Mouse (Mus musculus) layer of hippocampus, adult 9-10 months (tissue): ENCODE measurements around the gene Cenpe.
A peak's percentile ranks its signal among the peaks of the same experiment; 100 is the strongest.

Experiments
- DNase-seq: peaks from one replicate; pipeline ENCODE4 v3.0.0; 2022; ENCODE audit warnings: low spot score

Cenpe gene

DNA sequence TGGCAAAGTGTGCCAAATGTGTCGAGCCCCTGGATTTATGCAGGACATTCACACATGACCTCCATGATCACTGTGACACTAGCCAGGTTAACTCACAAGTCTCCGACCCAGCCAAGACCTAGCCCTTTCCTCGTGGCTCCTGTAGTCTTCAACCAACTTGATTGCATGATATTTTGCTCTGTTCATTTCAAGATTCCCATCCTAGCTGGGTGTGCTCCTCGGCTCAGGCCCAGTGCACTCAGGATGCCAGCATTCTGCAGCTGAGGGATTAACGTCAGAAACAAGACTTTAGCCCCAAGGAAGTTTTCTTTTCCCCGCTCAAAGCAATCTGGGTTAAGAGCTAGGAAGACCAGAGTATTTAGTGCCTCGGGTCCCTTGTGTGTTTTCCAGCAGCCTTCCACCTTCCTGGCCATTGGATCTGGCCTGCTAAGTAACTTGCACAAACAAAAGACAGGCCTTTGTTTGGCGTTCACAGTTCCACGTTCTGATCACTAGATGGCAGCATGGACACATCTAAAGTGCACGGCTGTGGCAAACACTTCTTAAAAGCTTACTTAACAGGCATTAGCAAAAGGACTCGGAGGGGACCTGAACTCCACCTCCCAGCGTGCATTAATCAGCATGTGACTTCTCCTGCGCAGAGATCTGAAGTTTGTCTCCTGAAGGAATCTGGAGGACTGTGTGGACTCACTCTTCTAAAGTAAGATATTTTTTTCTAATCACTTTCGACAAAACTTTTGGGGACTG, 68.5 kb downstream of the Cenpe start, which contains the start of gene Bdh2:
TSS of gene Bdh2 (plus strand) at position 553 of the 747 bp plus-strand sequence.
- peak; percentile 83 for DNase-seq

DNA sequence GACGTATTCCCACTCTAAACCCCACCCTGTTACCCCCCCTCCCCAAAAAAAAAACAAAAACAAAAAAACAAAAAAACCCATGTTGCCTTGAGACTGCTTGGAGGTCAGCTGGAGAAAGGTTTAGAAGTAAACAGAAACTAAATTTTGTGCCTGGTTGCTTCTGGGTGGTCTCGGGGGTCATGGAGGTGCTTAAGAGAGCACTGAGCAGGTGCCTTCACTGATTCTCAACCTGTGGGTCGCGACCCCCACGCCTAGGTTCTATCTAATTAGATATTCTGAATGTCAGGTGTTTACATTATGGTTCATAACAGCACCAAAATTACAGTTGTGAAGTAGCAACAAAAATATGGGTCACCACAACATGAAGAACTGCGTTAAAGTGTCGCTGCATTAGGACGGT, 69.4 kb downstream of the Cenpe start:
- DNase-seq: no peak

DNA sequence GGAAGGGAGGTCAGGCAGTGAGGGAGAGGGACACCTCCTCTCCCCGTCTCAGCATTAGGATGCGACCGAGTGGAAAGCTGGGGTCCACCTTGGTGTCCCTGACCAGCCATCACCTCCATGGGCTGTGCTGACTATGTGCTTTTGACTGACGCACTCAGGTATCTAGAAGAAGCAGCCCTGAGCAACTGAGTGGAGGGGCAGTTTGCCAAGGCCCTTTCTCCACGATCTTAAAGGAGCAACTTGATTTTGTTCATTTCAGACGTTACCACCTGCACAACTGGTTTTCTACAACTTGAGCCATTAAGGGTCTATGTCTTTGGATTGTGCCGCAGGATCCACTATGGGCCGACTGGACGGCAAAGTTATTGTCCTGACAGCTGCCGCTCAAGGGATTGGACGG, 72.9 kb downstream of the Cenpe start:
- no peak for DNase-seq

DNA sequence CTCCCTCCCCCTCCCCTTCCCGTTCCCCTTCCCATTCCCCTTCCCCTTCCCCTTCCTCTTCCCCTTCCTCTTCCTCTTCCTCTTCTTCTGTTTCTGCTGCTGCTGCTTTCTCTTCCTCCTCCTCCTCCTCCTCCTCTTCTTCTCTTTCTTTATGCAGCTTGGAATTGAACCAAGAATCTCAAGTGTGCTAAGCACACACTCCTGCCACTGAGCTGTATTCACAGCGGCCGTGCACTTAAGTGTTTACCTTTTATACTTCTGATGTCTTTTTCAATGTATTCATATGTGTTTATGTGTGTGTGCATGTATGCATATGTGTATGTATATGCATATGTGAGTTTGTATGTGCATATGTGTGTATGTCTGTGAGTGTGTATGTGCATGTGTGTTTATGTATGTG, 73.5 kb downstream of the Cenpe start:
- DNase-seq: no peak

DNA sequence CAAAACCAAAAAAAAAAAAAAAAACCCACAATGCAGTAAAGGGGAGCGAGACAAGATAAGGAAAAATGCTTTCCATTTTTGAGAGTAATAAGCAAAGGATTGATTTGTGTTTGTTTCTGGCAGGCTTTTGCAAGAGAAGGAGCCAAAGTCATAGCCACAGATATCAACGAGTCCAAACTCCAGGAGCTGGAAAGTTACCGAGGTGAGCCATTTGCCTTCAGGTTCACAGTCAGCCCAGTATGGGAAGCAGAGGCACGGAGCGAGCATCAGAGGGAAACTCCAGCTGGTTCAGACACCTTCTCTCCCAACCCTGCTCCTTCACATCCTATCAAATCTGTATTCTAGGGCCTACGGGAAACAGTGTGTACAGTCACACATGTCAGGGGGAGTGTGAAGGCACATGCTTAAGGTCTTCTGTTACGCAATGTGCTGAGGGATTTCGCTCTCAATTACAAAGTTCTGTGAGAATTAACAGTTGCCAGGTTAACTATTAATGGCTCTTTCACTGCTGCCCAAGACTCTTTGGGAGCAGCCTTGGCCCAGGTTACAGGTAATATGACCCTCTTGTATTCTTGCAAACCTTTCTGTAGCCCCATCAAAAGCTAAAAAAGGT, 75.9 kb downstream of the Cenpe start:
- no peak for DNase-seq

DNA sequence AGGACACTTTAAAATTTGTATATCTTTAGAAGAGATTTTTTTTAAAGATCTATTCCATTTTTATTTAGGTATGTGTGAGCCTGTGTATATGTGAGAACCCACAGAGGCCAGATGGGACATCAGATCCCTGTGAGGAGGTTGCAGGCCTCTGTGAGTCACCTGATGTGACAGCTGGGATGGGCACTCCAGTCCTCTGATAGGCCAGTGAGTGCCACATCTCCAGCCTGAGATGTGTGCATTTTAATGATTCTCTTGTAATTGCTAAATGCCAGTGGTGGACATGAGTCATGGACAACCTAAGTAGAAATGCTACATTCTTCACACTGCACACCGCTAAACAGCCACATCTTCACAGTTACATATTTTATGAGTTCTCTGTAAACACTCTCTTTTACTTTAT, 76.8 kb downstream of the Cenpe start:
- DNase-seq: no peak

DNA sequence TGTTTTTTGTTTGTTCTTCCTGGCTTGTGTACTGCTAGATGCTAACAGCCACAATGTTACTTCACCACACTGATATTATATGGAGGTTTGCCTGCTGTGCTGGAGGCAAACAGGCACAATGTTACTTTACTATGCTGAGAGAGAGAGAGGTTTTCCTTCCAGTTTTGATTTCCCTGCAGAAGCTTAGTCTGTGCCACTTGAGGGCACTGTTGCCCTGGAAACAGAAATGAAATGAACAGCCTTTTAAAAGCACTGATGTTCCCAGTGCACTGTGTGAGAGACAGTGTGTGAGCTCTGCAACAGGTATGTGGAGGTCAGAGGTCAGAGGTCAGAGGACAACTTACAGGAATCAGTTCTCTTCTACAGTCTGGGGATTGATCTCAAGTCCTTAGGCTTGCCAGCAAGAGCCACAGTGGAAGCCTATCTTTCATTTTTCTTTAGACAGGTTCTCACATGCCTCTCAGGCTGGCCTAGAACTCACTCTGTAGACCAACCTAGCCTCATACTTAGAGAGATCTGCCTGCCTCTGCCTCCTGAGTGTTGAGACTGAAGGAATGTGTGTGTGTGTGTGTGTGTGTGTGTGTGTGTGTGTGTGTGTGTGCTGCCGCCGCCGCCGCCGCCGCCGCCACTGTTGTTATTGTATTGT, 78.0 kb downstream of the Cenpe start:
- DNase-seq: no peak

DNA sequence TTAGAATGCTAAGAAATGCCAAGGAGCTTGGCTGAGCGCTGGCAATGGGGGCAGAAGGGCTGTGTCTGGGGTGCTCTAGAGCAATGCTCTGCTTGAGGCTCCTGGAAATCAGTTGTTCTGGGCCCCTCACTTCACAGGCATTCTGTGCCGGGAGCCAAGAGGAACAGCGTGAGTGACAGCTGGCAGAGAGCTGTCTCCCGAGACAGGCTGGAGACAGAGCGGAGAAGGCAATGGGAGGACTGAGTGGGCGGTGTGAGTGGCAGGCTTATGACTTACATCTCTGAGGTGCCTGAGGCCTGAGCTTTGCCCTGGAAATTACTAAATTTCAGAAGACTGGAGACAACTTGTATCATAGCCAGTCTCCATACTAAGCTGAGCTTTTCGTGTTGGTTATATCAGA, 81.4 kb downstream of the Cenpe start:
- peak; percentile 16 for DNase-seq

DNA sequence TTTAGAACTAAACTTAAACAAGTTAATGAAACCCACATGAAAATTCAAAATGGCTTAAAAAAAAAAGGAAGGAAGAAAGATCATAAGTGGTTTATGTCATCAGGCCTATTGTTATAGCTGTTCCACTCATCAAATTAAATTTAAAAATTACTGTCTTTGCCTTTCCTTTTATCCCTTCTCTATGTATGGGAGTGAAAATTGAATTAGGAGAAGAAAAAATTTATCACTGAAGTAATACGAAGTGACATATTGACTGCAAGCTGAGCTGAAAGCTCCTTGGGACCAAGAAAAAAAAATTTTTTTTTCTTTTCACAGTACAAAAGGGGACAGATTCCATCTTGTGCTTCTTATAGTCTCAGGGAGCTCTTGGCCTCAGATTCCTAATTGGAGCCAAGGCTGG, 83.2 kb downstream of the Cenpe start:
- DNase-seq: no peak

DNA sequence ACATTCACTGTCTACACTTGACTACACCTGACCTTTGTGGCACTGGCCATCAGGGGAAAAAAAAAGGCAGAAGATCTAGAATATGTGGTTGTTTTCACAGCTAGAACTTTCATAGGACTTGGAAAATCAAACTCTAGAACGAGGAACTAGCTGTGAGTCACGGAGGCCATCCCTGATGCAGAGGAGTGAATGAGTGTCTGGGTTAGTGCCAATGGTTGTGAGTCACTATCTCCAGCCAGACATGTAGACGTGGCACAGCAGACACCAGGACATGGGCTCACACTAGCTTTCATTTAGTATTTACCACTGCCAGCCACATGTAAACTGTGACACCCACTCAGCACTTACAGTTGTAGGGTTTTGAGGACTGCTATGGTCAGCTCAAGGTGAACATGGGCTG, 86.2 kb downstream of the Cenpe start:
- no peak for DNase-seq

DNA sequence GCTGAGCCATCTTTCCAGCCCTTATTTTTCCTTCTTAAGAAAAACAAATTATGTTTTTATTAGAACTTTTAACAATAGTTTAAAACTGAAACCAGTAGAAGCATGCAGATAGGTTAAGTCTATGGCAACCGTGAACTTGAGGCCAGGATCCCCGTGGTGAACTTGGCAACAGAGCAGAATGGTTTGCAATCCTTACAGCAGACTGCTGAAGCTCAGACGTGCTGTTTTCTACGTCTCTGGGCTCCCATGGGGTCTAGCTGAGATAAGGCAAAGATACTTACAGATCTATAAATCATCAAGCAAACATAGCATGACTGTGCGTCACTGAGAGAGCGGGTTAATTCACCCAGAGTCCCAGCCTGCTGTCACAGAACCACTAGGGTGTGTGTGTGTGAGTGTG, 87.7 kb downstream of the Cenpe start:
- no peak for DNase-seq

DNA sequence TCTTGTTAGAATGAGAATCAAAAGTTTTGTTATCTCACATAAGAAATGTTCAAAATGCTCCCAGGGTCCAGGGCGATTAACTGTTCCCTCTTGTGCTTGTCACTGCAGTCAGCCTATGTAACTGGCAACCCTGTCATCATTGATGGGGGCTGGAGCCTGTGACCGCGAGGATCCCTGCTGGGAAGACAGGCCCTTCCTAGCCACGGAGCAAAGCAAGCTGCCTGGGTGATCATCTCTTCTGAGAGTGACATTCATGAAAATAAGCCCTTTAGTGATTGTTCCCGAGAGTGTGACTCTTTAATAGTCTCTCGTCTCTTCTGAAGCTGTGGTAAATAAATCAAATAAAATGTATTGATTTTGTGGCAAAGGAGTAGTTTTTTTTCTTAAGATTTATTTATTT, 91.7 kb downstream of the Cenpe start:
- DNase-seq: no peak

DNA sequence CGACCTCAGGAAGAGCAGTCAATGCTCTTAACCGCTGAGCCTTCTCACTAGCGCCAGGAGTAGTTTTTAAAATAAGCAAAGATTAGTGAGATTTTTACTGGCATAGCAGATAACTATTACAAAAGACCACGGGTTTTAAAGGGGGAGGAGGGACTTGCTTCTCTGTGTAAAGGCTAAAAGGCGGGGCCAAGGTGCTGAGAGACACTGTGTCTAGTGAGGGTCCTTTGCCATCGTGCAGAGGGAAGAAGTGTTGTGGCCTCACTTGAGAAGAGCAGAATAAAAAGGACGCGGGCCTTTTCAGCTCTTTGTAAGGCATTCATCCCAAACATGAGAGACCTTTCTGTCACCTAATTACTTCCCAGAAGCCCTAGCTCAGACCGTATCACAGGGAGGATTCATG, 92.2 kb downstream of the Cenpe start:
- no peak for DNase-seq

DNA sequence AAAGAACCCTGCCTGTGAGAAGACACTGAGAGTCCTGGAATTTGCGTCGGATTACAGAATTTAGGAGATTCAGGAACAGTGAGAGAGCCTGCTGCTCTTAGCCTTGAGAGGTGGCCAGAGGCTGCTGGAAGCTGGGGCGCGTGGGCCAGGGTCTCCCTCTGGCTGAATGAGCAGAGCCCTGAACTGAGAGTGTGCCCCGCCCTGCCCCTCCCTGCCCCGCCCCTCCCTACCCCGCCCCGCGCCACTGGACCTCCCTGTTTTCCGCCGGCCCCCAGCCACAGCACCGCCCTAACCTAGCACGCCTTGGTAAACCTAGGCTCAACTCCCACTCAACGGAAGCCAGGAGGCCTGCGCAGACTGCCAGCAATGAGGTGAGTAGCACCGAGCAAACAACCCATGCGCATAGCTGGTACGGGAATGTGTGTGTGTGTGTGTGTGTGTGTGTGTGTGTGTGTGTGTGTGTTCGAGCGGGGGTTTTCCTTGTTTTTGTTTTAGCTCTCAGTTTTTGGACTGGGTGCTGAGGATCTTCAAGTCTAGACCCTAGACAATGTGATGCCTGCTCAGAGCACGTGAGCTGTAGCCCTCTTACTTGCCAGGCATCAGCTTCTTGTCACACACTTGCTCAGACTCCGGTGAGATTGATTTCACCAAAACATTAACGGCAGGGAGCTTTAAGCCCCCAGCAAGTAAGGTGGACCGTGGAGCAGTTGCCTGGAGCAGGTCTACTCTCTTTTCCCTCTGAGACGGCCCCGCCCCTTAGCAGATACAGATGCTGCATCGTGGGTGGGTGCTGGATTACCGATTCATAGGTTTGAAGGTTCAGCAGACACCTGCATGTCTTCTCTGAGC, 95.3 kb downstream of the Cenpe start, which contains the start of gene Slc9b2:
TSS of gene Slc9b2 (plus strand) at position 290 of the 849 bp plus-strand sequence.
- no peak for DNase-seq

DNA sequence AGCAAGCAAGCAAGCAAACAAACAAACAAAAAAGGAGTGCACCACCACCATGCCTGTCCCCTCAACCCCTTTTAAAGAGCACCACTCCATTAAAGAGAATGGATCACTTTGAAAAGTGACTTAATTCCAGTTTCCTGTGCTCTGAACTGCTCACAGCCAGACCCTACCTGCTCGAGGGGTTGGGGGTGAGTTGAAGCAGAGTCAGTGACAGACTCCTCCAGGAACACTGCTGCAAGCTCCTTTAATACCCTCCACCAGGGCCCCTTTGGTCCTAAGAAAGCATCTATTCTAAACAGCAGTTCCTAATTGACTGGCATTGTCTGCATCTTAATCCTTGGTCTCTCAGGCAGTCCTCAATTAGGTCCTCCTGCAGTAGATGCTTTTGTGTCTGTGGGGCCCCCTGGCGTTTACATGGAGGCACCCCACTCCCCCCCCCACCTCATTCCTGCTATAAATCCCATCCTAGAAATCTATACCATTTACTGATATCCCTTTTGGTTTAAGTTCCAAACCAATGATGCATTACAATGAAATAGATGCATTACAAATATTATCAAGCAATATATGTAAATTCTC, 100.7 kb downstream of the Cenpe start:
- DNase-seq: no peak

DNA sequence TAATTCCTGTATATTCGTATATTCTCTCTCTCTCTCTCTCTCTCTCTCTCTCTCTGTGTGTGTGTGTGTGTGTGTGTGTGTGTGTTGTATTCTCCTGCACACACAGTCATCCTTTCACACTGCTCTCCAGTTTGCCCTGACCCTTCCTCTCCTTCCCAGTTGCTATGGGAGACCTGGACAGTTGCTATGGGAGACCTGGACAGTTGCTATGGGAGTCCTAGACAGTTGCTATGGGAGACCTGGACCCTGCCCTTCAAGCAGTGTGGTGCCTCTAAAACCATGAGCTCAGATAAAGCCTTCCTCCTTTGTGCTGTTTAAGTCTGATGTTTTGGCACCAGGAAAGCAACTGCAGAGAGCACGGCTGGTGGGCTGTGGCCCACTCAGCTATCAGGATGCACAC, 101.4 kb downstream of the Cenpe start:
- no peak for DNase-seq

DNA sequence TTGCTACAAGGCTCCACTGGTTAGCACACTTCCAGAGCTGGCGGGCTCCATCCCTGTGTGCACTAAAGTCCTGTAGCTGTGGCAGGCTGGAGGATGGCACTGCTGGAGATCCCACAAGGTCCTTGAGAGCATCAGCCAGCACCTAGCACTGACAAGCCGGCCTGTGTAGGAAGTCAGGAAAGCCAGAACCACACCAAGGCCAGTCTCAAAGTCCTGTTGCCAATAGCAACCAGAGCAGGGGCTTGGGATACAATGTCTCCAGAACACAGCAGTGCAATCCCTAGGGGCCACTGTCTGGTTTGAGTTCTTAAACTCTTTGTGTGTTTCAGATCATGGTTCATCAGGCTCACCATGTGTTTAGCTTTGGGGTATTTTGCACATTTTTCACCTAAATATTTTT, 102.5 kb downstream of the Cenpe start:
- DNase-seq: no peak

DNA sequence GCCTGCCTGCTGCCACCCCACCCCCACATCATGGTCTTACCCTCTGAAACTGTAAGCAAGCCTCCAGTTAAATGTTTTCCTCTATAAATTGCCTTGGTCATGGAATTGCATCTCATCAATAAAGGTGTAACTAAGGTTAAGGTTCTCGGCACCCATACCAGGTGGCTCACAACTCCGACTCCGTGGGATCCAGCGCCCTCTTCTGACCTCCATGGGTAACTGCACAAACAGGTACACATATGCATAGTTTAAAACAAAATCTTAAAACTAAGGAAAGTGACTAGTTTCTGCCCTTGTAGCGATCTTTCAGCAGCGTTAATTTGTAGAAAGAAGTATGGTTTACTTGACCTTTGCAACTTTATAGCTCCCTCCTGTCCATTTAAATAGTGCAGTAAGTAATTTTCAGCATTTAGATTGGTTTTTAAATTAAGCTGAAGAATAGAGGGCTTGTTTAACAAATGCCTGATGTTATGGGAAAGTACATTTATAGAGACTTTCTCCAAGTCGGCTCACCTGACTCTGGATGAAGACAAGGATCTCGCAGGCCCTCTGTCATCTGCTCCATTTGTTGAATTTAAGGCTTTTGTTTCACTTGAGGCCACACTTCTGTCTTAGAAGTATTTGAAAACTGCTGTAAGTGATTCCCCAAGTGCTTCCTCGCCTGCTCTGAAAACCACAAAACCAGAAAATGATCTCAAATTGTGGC, 103.5 kb downstream of the Cenpe start:
- no peak for DNase-seq

DNA sequence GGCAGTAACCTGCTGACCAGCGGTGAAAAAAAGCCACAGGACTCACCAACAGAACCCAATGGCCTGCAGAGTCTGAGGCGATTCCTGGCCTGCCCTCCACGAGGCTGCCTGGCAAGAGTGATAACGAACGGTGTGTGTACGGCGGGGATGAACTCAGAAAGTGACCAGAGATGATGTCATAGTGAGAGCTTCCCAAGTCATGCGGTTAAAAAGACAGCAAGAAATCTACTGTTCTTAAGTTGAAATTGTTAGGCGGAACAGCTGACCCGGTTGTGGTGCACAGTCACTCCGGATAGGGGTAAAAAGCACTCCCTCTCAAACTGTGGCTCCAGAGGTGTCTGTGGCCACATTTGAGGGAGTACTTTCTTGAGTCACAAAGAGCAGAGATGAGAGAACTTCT, 106.0 kb downstream of the Cenpe start:
- DNase-seq: no peak
